Mouse (Mus musculus) neural tube, embryonic 14.5 days (tissue): Measurements from ENCODE around the gene Phf24. TPM values are rescaled to one million over a fixed set of nuclear protein-coding genes. Genes with fewer than 3 reads are reported as not detected.

Experiments used
- ATAC-seq: fragments of 200-750 bp; cut with Nextera tagmentation; 2 replicates; pipeline ENCODE4 v1.8.0; 2017; ENCODE audit warnings: low read depth, mild to moderate bottlenecking, moderate TSS enrichment, moderate library complexity
- H3K27ac ChIP-seq: fragments of 300-500 bp; sonication (generic); 2 replicates; pipeline ENCODE4 v1.5.1; 2014; ENCODE audit warnings: low read depth, mild to moderate bottlenecking, control low read depth, low read length, moderate library complexity, mixed read lengths
- H3K27me3 ChIP-seq: fragments of 300-500 bp; sonication (generic); 2 replicates; pipeline ENCODE4 v1.6.1; 2014; ENCODE audit warnings: low read length; ENCODE audit not compliant: control insufficient read depth, insufficient read depth
- H3K36me3 ChIP-seq: fragments of 300-500 bp; sonication (generic); 2 replicates; pipeline ENCODE4 v1.6.1; 2014; ENCODE audit warnings: low read length, mixed read lengths; ENCODE audit not compliant: control insufficient read depth, insufficient read depth
- H3K4me1 ChIP-seq: fragments of 300-500 bp; sonication (generic); 2 replicates; pipeline ENCODE4 v1.6.1; 2014; ENCODE audit warnings: low read length; ENCODE audit not compliant: control insufficient read depth, insufficient read depth
- H3K4me2 ChIP-seq: fragments of 300-500 bp; sonication (generic); 2 replicates; pipeline ENCODE4 v1.6.1; 2014; ENCODE audit warnings: mild to moderate bottlenecking, low read depth, low read length, control low read depth
- H3K4me3 ChIP-seq: fragments of 300-500 bp; sonication (generic); 2 replicates; pipeline ENCODE4 v1.5.1; 2014; ENCODE audit warnings: low read depth, low read length, control low read depth, mixed read lengths
- H3K9ac ChIP-seq: fragments of 300-500 bp; sonication (generic); replicated peaks from 2 replicates; pipeline ENCODE4 v1.6.1; 2014; ENCODE audit warnings: low read depth, mild to moderate bottlenecking, control low read depth, low read length, mixed read lengths
- H3K9me3 ChIP-seq: fragments of 300-500 bp; sonication (generic); 2 replicates; pipeline ENCODE4 v1.6.1; 2016; ENCODE audit warnings: low read length; ENCODE audit not compliant: control insufficient read depth
- WGBS: fragments of 180-500 bp; shearing (Covaris S2); extraction: QIAGEN DNeasy Blood & Tissue Kit; methylation state at CpG from one replicate; pipeline ENCODE4 v1.1.7; 2014; 5-methylcytosine and 5-hydroxymethylcytosine counted together
- polyA plus RNA-seq: library from polyadenylated mRNA; unstranded; fragments of >200 nt; fragmentation: Nextera tagmentation; extraction: Ambion mirVana; gene quantifications from 2 replicates; pipeline ENCODE4 v1.2.1, GENCODE M21; 2014

Phf24 gene
- polyA plus RNA-seq, 1 experiment from 2014 or later = 48.7 TPM

DNA sequence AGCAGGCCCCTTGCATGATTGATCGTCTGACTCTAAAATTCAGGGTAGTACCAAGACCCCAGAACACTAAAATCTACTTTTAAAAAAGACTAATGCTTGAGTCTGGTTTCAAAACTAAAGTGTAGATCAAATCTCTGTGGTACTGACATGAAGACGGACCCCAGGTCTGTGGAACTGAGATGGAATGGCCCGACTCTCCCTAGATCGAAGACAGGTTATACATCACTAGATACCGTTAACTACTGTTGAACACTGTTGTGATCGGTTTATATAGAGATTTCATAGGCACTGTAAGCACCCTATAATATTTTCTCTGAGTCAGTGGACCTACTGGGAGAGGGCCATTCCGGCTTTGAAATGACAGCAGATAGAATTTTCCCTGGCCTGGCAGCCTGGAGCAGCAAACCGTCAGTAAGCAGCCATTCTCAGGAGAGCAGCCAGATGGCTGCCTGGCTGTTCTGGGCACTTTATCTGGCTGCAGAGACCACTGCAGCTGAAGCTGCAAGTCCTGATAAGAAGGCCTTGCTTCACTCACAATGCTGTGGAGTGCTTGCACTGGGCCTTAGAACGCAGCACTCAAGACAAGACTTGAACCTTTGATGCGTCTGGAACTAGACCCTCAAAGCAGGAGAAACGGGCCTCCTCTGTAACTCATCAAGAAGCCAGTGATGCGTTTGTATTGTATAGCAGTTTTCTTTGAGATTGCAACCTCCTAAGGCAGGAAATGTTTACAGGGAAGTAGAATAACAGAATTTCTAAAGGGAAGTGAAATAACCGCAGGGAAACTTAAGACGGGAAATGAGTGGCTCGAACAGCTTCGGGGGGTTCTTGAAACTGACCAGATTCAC, 36.4 kb upstream of the Phf24 start:
- no peaks in the 10 kb centered on the region for H3K36me3 ChIP-seq
- H3K27me3 ChIP-seq = no peaks in the 10 kb centered on the region
- no peak overlapping the region for H3K4me2 ChIP-seq
- no peaks in the 10 kb centered on the region for H3K9me3 ChIP-seq
- ATAC-seq = no peak
- H3K4me1 ChIP-seq = no peaks in the 10 kb centered on the region
- WGBS = 82% methylated on average over 16 of the region's 16 CpGs
- no peak overlapping the region for H3K4me3 ChIP-seq
- 0 out of 2 replicates have a peak overlapping the region, but pooled peaks have one; percentile 16 for H3K27ac ChIP-seq
- H3K9ac ChIP-seq = no peak overlapping the region

DNA sequence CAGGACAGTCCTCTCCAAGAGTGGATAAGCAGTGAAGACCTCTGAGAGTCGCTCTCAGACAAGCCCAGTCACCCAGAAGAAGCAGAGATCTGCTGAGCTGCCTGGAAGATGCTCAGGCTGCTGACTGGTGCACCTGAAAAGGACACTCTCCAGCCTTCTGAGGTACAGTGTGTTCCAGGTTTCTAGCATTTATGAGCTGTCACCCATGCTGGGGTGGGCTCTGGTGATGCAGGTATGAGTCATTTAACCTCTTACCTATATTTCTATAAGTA, 35.8 kb upstream of the Phf24 start:
- no peak overlapping the region for H3K4me3 ChIP-seq
- H3K4me2 ChIP-seq = no peak overlapping the region
- H3K9ac ChIP-seq = no peak overlapping the region
- WGBS = 53% methylated on average over 1 of the region's 1 CpGs
- H3K9me3 ChIP-seq = no peaks in the 10 kb centered on the region
- no peaks in the 10 kb centered on the region for H3K4me1 ChIP-seq
- ATAC-seq = no peak
- no peak overlapping the region for H3K27ac ChIP-seq
- H3K27me3 ChIP-seq = no peaks in the 10 kb centered on the region
- no peaks in the 10 kb centered on the region for H3K36me3 ChIP-seq

DNA sequence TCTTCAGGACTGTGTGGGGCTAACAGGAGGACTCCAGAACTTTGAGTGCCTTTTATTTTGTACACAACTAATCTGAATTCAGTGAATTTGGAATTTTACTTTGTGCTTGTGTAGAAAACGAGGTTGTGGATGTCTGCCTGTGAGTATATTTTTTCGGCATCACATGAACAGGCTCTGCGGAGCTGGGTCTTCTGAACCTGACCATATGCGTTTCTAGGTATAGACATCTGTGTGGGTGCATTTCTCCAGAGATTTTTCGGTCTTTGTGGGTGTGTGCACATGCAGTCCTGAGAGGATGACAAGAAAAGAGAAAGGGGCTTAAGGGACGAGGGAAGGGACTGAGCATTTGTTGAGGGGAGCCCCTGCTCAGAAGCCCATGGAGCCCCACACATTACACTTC, 29.5 kb upstream of the Phf24 start:
- Histone ChIP-seq H3K4me2 (no peak overlapping the region), H3K36me3 (no peaks in the 10 kb centered on the region), H3K4me1 (no peaks in the 10 kb centered on the region), H3K4me3 (no peak overlapping the region), H3K9ac (no peak overlapping the region), H3K9me3 (no peaks in the 10 kb centered on the region), H3K27ac (no peak overlapping the region), H3K27me3 (no peaks in the 10 kb centered on the region)
- WGBS = 93% methylated on average over 6 of the region's 6 CpGs
- no peak for ATAC-seq

DNA sequence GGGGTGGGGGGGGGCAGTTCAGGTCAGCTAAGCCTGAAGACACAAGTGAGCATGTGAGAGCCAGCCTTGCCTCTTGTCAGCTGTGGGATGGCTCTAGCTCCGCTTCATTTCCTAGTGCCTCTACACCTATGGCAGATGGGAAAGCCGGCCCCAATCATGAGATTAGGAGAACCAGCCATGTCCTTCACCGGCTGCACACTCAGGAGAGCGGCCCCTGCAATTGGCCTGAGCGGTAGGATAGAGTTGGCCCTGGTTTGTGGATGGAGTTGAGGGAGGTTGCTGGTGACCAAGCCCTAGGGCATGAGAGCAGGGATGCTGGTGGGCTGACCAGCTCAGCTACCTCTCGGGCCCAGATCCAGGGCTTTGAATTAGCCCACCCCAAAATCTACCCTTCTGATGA, 27.7 kb upstream of the Phf24 start:
- Histone ChIP-seq H3K9me3 (no peaks in the 10 kb centered on the region), H3K4me1 (no peaks in the 10 kb centered on the region), H3K36me3 (no peaks in the 10 kb centered on the region), H3K4me3 (no peak overlapping the region), H3K27me3 (no peaks in the 10 kb centered on the region), H3K27ac (no peak overlapping the region), H3K4me2 (no peak overlapping the region), H3K9ac (no peak overlapping the region)
- WGBS = 92% methylated on average over 6 of the region's 6 CpGs
- ATAC-seq = no peak

DNA sequence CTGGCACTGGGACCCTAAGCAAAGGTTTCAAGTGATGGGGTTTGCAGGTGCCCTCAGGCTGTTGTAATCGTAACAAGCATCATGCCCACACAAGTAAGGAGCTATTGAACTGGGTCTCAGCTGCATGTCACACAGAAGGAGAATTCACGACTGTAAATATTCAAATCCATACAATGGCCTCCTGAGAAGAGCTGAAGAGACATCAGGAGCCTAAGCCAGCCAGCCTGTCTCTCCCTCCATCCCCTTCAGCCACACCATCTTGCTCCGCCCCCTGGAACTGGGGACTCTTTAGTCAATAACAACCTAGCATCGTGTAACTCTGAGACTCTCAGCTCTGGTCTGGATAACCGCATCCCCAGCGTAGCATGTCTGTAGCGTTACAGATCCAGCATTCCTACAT, 25.3 kb upstream of the Phf24 start:
- H3K4me1 ChIP-seq = no peaks in the 10 kb centered on the region
- no peak overlapping the region for H3K9ac ChIP-seq
- no peaks in the 10 kb centered on the region for H3K27me3 ChIP-seq
- H3K4me3 ChIP-seq = no peak overlapping the region
- 64% methylated on average over 7 of the region's 7 CpGs for WGBS
- H3K27ac ChIP-seq = no peak overlapping the region
- no peak overlapping the region for H3K4me2 ChIP-seq
- no peaks in the 10 kb centered on the region for H3K36me3 ChIP-seq
- no peaks in the 10 kb centered on the region for H3K9me3 ChIP-seq
- no peak for ATAC-seq

DNA sequence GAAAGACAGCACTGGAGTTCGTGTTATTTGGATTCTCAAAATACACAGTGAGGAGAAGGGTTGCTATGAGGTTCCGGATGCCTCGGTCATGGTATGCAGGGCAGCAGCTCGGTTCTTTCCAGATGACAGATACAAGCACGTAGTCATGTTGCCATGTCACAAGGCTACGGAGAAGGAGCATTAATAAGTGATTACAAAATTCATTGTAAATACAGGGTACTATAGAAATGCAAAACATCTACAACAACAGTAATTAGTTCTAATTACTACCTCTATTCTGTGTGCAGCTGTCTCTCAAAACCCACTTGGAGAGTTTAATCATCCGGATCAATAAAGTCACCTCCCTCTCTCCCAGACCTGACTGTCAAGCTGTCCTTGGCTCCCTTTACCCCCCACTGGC, 21.3 kb upstream of the Phf24 start:
- H3K36me3 ChIP-seq = no peaks in the 10 kb centered on the region
- no peaks in the 10 kb centered on the region for H3K4me1 ChIP-seq
- no peak overlapping the region for H3K4me2 ChIP-seq
- H3K27ac ChIP-seq = no peak overlapping the region
- ATAC-seq = no peak
- H3K27me3 ChIP-seq = no peaks in the 10 kb centered on the region
- no peak overlapping the region for H3K4me3 ChIP-seq
- 51% methylated on average over 7 of the region's 7 CpGs for WGBS
- no peak overlapping the region for H3K9ac ChIP-seq
- no peaks in the 10 kb centered on the region for H3K9me3 ChIP-seq

DNA sequence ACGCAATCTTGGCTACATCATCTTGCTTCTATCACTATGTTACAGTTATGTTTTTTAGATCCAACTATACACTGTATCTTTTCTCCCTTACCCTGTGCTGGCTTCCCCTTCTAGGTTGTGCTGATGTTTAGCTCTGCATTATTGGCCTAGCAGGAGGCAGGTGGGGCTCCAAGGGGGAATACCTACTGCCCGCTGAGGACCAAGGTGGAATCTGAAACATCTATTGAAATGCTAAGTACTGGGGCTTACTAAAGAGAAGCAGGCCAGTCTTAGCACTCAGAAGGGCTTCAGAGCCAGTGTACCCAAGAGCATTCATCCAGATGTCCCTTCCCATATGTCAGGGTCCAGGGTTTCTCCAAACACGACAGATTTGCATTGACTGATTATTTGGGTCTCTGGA, 17.5 kb upstream of the Phf24 start:
- H3K9me3 ChIP-seq = no peaks in the 10 kb centered on the region
- no peak overlapping the region for H3K4me3 ChIP-seq
- H3K27me3 ChIP-seq = no peaks in the 10 kb centered on the region
- no peak overlapping the region for H3K9ac ChIP-seq
- no peak overlapping the region for H3K4me2 ChIP-seq
- WGBS = 38% methylated on average over 3 of the region's 3 CpGs
- H3K27ac ChIP-seq = no peak overlapping the region
- H3K4me1 ChIP-seq = no peaks in the 10 kb centered on the region
- no peaks in the 10 kb centered on the region for H3K36me3 ChIP-seq
- ATAC-seq = no peak

DNA sequence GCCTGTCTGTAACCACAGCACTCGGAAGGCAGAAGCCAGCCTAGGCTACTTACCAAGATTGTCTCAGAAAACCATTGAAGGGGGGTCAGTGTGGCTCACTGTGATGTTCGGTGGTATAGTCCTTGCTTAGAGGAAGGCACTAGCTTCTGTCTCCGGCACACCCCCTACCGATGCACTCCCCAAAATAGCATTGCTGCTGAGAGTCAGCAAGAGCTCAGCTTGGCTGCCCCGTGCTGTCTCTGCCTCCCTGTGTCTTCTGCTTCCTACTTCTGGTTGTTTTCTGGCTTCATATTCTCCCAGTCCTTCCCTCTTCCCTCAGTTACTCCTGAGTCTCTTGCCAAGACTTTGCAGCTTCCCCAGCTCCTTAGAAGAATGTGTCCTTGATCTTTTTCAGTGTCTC, 15.6 kb upstream of the Phf24 start:
- Histone ChIP-seq H3K4me1 (no peaks in the 10 kb centered on the region), H3K4me2 (no peak overlapping the region), H3K27ac (no peak overlapping the region), H3K4me3 (no peak overlapping the region), H3K9me3 (no peaks in the 10 kb centered on the region), H3K9ac (no peak overlapping the region), H3K36me3 (no peaks in the 10 kb centered on the region), H3K27me3 (no peaks in the 10 kb centered on the region)
- WGBS = 71% methylated on average over 5 of the region's 5 CpGs
- no peak for ATAC-seq

DNA sequence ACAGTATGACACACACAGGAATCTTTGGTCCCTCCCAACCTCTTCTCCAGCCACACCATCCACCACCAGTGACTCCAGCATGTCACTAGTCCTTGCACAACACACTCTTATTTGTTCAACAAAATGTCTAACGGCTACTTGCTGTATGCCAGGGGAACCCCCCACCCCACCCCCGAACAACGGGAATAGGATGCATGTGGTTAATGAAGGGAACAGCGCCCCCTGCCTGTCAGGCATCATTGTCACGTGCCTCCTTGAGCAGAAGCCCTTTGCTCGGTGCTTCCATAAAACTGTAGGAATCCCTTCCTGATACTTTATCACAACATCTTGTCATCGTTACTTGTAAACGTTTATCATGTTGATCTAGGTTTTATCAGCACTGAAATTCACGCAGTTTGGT, 14.3 kb upstream of the Phf24 start:
- 65% methylated on average over 9 of the region's 9 CpGs for WGBS
- H3K27ac ChIP-seq = no peak overlapping the region
- H3K27me3 ChIP-seq = no peaks in the 10 kb centered on the region
- no peaks in the 10 kb centered on the region for H3K36me3 ChIP-seq
- no peaks in the 10 kb centered on the region for H3K9me3 ChIP-seq
- no peak overlapping the region for H3K4me2 ChIP-seq
- ATAC-seq = no peak
- no peak overlapping the region for H3K4me3 ChIP-seq
- H3K9ac ChIP-seq = no peak overlapping the region
- H3K4me1 ChIP-seq = no peaks in the 10 kb centered on the region
